Mouse (Mus musculus) G1E (cell line): Measurements from ENCODE around the gene Pim2.

Experiments used
- CTCF ChIP-seq: IDR thresholded peaks from 2 replicates; pipeline ENCODE4 v1.5.1; 2012; ENCODE audit warnings: low read depth, low read length, inconsistent platforms, mixed read lengths
- GATA1 ChIP-seq: IDR thresholded peaks from 2 replicates; pipeline ENCODE4 v1.6.1; 2012; ENCODE audit warnings: borderline replicate concordance, low read length, inconsistent platforms, mixed read lengths
- GATA2 ChIP-seq: IDR thresholded peaks from 2 replicates; pipeline ENCODE4 v1.6.1; 2012; ENCODE audit warnings: low read depth, low read length, inconsistent platforms, borderline replicate concordance
- POLR2AphosphoS5 ChIP-seq: IDR thresholded peaks from 2 replicates; pipeline ENCODE4 v1.6.1; 2012; ENCODE audit warnings: low read depth, low read length, inconsistent platforms; ENCODE audit not compliant: insufficient replicate concordance
- TAL1 ChIP-seq: conservative IDR thresholded peaks from 2 replicates; pipeline ENCODE4 v1.6.1; 2012; ENCODE audit warnings: low read depth, low read length, inconsistent platforms, mixed read lengths

DNA sequence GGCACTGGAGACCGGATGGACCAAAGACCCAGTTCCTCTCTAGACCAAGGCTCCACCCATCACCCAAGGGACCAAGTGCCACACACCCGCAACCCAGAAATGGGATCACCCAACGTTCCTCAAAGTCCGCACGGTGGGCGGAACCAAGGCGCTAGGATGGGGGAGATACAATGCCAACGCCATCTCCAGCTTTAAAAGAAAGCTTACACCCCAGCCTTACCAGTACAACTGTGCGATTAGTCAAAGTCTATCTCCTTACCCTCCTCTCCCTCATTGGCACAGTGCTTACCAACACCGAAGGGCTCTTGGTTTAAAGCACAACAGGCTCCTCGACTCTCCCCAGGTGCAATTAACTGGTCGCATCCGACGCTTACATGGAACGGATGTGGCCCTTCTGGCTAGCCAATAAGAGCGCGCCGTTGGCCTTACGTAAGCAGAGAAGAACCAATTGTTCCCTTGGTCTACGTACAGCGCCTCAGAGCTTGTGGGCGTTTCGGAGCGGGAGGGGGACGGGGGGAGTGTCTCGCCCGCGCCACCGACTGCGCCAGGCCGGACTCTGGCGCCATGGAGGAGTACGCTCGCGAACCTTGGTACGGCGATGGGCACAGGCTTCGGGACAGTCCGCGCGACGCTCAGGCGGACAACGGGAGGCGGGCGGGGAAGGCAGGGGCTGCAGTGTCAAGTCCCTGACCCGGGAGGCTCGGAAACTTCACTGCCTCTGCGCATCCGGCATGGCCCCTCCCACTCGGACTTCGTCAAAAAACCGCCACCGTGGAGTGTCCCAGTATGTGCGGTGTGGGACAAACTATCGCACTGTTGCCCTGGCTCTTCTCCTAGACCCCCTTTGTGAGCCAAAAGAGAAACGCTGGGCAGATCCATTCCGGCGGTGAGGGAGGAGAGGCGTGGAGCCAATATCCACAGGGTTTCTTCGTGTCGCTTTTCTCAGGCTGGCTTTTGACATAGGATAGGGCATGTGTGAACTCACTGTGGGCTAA is 21.1 kb downstream of the Pim2 start, which contains the start of the genes Pqbp1 and Timm17b:
- TF ChIP-seq CTCF (no peak), GATA1 (no peak), GATA2 (no peak), TAL1 (no peak), POLR2AphosphoS5 (no peak)
